Mouse (Mus musculus) heart, embryonic 11.5 days (tissue): ENCODE results near the gene Phf14. TPM values are rescaled to one million over a fixed set of nuclear protein-coding genes. Genes with fewer than 3 reads are reported as not detected.

Experiments
- ATAC-seq: fragments of 200-750 bp; cut with Nextera tagmentation; replicated peaks from 2 replicates; pipeline ENCODE4 v1.8.0; 2017; ENCODE audit warnings: moderate library complexity; ENCODE audit not compliant: insufficient number of reproducible peaks, low FRiP score, low TSS enrichment
- H3K27ac ChIP-seq: fragments of 300-500 bp; sonication (generic); 2 replicates; pipeline ENCODE4 v1.5.1; 2014; ENCODE audit warnings: mild to moderate bottlenecking, low read depth, low read length
- H3K27me3 ChIP-seq: fragments of 300-500 bp; sonication (generic); 2 replicates; pipeline ENCODE4 v1.6.1; 2014; ENCODE audit warnings: mild to moderate bottlenecking, low read length, mixed read lengths; ENCODE audit not compliant: control insufficient read depth, insufficient read depth
- H3K36me3 ChIP-seq: fragments of 300-500 bp; sonication (generic); 2 replicates; pipeline ENCODE4 v1.6.1; 2014; ENCODE audit warnings: mild to moderate bottlenecking, low read length, moderate library complexity, mixed read lengths; ENCODE audit not compliant: control insufficient read depth, insufficient read depth
- H3K4me1 ChIP-seq: fragments of 300-500 bp; sonication (generic); 2 replicates; pipeline ENCODE4 v1.6.1; 2014; ENCODE audit warnings: low read length; ENCODE audit not compliant: control insufficient read depth, insufficient read depth
- H3K4me2 ChIP-seq: fragments of 300-500 bp; sonication (generic); 2 replicates; pipeline ENCODE4 v1.6.1; 2014; ENCODE audit warnings: mild to moderate bottlenecking, moderate library complexity
- H3K4me3 ChIP-seq: fragments of 300-500 bp; sonication (generic); 2 replicates; pipeline ENCODE4 v1.5.1; 2014; ENCODE audit warnings: low read depth, low read length
- H3K9ac ChIP-seq: fragments of 300-500 bp; sonication (generic); 2 replicates; pipeline ENCODE4 v1.6.1; 2014; ENCODE audit warnings: mild to moderate bottlenecking, low read depth, low read length, moderate library complexity
- H3K9me3 ChIP-seq: fragments of 300-500 bp; sonication (generic); replicated peaks from 2 replicates; pipeline ENCODE4 v1.6.1; 2016; ENCODE audit warnings: low read length; ENCODE audit not compliant: control insufficient read depth
- WGBS: fragments of 180-500 bp; shearing (Covaris S2); extraction: QIAGEN DNeasy Blood & Tissue Kit; methylation state at CpG from one replicate; pipeline ENCODE4 v1.1.7; 2014; ENCODE audit not compliant: insufficient replicate concordance; 5-methylcytosine and 5-hydroxymethylcytosine counted together
- polyA plus RNA-seq: library from polyadenylated mRNA; unstranded; fragments of >200 nt; fragmentation: Nextera tagmentation; extraction: Ambion mirVana; gene quantifications from 2 replicates; pipeline ENCODE4 v1.2.1, GENCODE M21; 2014

The Phf14 gene
- polyA plus RNA-seq, 1 experiment from 2014 or later: 59.9 TPM

DNA sequence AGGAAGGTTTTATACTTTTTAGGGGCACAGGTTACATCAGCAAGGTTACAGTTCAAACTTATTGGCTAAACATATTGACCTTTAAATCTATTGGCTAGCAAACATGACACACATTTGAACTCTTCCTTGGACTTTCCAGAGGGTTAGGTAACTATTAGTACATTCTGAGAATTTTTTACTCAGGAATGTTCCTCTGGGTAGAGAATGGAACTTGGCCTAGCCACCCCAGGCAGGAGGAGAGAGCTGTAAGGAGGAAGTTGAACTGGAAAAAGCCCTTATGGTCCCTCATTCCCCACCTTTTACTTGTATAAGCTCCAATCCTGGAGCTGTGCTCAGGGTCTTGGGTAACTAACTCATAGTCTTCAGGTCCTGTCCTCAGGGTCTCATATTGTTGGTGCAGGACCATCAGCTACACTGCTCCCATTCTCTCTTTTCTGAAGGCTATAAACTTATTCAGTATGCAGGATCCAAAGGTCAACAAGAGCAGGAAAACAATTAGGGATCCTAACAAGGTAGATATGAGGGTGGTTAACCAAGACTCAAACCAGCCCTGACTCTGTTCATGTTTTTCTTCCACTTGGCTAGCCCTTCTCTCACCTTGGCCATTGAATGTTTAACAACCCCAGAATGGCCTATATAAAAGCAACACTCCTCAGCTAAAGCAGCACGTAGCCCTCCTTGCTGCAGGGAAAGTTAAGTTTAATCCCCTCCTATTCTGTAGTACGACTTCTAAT, 119.4 kb downstream of the Phf14 start:
- Histone ChIP-seq H3K36me3 (peaks cover 2% of the 10 kb centered on the region; the same call in 1 of the 2 replicates), H3K4me1 (no peaks in the 10 kb centered on the region), H3K4me2 (no peak overlapping the region), H3K4me3 (no peak overlapping the region), H3K9ac (no peak overlapping the region), H3K27ac (no peak overlapping the region), H3K9me3 (no peaks in the 10 kb centered on the region), H3K27me3 (no peaks in the 10 kb centered on the region)
- no peak for ATAC-seq
- WGBS: 86% methylated on average over 2 of the region's 2 CpGs

DNA sequence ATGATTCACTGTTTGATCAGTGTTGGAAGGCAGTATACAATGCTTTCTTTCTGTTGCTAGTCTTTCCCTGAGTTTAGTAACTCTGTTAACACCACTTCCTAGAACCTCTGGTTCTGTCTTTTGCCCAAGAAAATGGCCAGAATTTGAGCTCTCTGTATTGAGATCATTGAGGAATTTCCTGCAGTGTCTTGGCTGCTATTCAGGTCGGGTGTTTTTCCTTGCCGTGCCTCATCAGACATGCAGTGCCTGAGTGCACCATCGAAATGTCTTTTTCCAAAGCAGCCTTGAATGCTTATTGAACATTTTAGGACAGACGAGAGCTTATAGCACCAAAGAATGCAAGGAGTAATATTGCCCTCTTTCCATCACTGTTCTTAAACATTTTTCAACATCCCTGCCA, 127.0 kb downstream of the Phf14 start:
- H3K36me3 ChIP-seq: peaks cover 2% of the 10 kb centered on the region; the same call in 1 of the 2 replicates
- no peaks in the 10 kb centered on the region for H3K4me1 ChIP-seq
- H3K27me3 ChIP-seq: no peaks in the 10 kb centered on the region
- H3K9ac ChIP-seq: no peak overlapping the region
- no peak overlapping the region for H3K4me3 ChIP-seq
- no peak overlapping the region for H3K27ac ChIP-seq
- H3K4me2 ChIP-seq: no peak overlapping the region
- no peak for ATAC-seq
- H3K9me3 ChIP-seq: no peaks in the 10 kb centered on the region
- WGBS: 73% methylated on average over 4 of the region's 4 CpGs

DNA sequence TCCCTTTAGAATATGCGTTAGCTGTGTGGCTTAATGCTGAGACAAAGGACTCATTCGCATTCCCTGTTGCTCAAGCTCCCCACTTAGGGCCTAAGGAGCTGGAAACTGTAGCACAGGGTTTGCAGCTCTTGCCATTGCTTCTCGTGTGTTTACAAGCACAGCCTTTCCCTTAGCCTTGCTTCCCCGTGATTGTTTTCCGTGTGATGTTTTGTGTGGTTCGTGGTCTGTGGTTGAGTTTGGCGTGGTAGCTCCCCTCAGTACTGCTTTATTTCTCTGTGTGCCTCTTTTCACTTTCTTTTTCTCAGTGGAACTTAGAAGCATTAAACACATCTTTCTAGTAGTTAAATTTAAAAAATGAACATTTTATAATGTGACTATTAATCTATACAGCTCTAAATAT, 130.7 kb downstream of the Phf14 start:
- H3K27ac ChIP-seq: no peak overlapping the region
- 82% methylated on average over 7 of the region's 7 CpGs for WGBS
- H3K9me3 ChIP-seq: no peaks in the 10 kb centered on the region
- H3K9ac ChIP-seq: no peak overlapping the region
- no peaks in the 10 kb centered on the region for H3K27me3 ChIP-seq
- ATAC-seq: no peak
- no peak overlapping the region for H3K4me2 ChIP-seq
- H3K4me3 ChIP-seq: no peak overlapping the region
- no peaks in the 10 kb centered on the region for H3K4me1 ChIP-seq
- H3K36me3 ChIP-seq: no peaks in the 10 kb centered on the region

DNA sequence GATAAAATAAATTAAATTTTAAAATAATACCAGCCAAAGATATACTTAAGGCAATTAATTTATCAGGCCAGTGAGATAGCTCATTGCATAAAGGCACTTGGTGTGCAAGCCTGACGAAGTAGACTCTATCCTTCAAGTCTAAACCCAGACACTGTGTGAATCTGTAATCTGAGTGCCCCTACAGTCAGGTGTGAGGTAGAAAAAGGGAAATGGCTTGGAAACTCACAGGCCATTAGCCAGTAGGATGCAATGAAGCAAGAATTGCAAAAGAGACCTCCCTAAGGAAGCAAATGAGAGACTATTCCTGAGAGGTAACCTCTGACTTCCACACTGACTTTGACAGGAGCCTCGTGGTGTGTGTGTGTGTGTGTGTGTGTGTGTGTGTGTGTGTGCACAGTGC, 145.3 kb downstream of the Phf14 start:
- Histone ChIP-seq H3K36me3 (no peaks in the 10 kb centered on the region), H3K27me3 (no peaks in the 10 kb centered on the region), H3K4me2 (no peak overlapping the region), H3K4me1 (no peaks in the 10 kb centered on the region), H3K27ac (no peak overlapping the region), H3K9me3 (no peaks in the 10 kb centered on the region), H3K4me3 (no peak overlapping the region), H3K9ac (no peak overlapping the region)
- ATAC-seq: no peak
- 82% methylated on average over 2 of the region's 2 CpGs for WGBS

DNA sequence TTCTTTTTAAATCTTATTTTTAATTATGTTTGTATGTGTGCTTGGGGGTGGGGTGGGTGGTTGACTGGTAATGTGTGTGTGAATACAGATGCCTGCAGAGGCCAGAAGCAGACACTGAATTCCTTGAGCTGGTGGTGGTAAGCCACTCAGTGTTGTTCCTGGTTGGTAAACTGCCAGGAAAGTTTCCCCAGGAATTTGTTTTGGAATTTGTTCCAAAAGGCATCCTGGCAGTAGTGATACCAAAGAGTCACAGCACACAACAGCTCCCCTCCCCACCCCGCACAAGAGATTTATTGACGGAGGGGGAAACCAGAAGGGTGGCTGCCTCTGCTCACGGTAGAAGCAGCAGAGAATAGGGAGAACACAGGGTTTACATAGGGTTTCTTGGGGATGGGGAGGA, 146.5 kb downstream of the Phf14 start:
- ATAC-seq: 0 out of 2 replicates have a peak, but pooled peaks have one; percentile 57
- Histone ChIP-seq H3K4me1 (no peaks in the 10 kb centered on the region), H3K4me3 (no peak overlapping the region), H3K27me3 (no peaks in the 10 kb centered on the region), H3K9me3 (no peaks in the 10 kb centered on the region), H3K36me3 (no peaks in the 10 kb centered on the region), H3K9ac (no peak overlapping the region), H3K4me2 (no peak overlapping the region), H3K27ac (0 out of 2 replicates have a peak overlapping the region, but pooled peaks have one; percentile 1)
- WGBS: 30% methylated on average over 3 of the region's 3 CpGs

DNA sequence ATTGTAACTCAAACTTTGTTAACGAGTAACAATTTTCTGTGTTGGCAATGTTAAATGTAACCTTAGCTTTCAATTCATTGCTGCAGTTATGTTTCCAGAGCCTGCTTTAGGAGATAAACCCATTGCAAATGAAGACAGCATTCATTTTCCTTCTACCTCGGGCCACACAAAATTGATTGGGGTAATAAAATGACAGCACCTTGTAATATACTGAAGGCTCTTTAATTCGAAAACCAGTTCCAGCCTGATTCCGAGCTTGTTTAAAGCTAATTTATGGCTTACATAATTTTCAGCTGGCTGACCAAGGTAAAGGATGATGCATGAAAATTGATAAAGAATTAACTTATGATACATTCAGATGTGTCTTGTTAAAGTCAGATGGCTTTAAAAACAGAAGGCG, 151.1 kb downstream of the Phf14 start:
- no peak overlapping the region for H3K27ac ChIP-seq
- no peak overlapping the region for H3K9ac ChIP-seq
- WGBS: 92% methylated on average over 5 of the region's 5 CpGs
- H3K36me3 ChIP-seq: no peaks in the 10 kb centered on the region
- H3K4me1 ChIP-seq: no peaks in the 10 kb centered on the region
- H3K4me3 ChIP-seq: no peak overlapping the region
- H3K27me3 ChIP-seq: no peaks in the 10 kb centered on the region
- ATAC-seq: no peak
- H3K9me3 ChIP-seq: no peaks in the 10 kb centered on the region
- no peak overlapping the region for H3K4me2 ChIP-seq

DNA sequence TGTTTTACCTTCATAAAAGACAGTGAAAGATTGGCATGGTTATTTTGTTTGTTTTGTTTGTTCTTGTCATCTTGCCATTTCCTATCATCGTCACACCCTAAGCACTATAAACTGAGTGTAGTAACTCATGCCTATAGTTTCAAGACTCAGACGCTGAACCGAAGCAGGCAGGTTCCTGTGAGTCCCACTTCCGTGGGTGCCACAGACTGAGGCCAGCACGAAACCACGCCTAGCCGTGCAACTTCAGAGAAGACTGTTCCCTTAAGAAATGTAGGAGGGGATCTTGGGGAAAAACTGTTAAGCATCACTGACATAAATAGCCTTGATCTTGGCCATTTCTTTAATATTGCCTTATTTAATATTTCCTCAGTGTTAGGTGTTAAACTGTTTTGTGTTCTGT, 152.4 kb downstream of the Phf14 start:
- 86% methylated on average over 7 of the region's 7 CpGs for WGBS
- no peak overlapping the region for H3K27ac ChIP-seq
- no peaks in the 10 kb centered on the region for H3K4me1 ChIP-seq
- no peak overlapping the region for H3K4me3 ChIP-seq
- no peaks in the 10 kb centered on the region for H3K27me3 ChIP-seq
- no peaks in the 10 kb centered on the region for H3K9me3 ChIP-seq
- H3K9ac ChIP-seq: no peak overlapping the region
- no peak for ATAC-seq
- H3K36me3 ChIP-seq: no peaks in the 10 kb centered on the region
- no peak overlapping the region for H3K4me2 ChIP-seq

DNA sequence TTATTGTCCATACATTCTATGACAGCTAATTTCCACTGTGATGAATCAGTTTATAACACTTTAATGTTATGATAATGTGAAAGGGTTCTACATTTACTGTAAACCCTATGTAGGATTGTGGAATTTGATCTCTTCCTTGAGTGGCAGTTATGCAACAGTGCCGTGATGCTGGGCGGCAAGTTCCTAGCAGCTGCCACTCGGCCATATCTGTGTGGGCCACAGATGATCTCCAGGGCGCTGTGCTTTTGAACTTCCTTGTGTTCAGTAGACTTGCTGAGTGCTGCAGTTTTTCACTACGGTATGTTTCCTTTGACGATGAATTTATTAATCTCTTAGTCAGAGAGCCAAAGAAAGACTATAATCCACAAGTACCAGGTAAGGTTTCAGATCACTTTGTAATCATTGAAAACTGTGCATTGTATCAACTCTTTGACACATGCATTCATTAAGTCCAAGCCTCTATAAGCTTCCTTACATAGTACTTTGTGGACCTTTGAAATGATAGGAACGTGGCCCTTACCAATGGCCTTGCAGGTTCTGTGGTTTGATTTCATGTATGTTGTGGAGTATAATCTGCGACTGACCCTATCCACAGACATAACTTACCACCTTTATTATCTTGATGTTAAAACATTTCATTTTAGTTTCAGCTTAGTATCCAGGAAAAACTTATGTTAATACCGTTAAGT, 153.0 kb downstream of the Phf14 start:
- H3K27me3 ChIP-seq: no peaks in the 10 kb centered on the region
- no peaks in the 10 kb centered on the region for H3K4me1 ChIP-seq
- H3K4me3 ChIP-seq: no peak overlapping the region
- H3K4me2 ChIP-seq: no peak overlapping the region
- ATAC-seq: no peak
- H3K9me3 ChIP-seq: no peaks in the 10 kb centered on the region
- no peak overlapping the region for H3K9ac ChIP-seq
- WGBS: 83% methylated on average over 9 of the region's 9 CpGs
- H3K36me3 ChIP-seq: no peaks in the 10 kb centered on the region
- no peak overlapping the region for H3K27ac ChIP-seq
